Mouse (Mus musculus) CH12.LX (cell line): ENCODE measurements around the gene Map2k7.

Experiments
- CTCF ChIP-seq, 2 experiments: IDR thresholded peaks in 1 of 2; conservative IDR thresholded peaks in 1 of 2; 2 replicates each; pipeline ENCODE4 v1.5.1; 2011 to 2012; ENCODE audit warnings: low read depth in 2 of 2, low read length in 2 of 2, improper control_type of control experiment in 1 of 2, inconsistent platforms in 1 of 2, mild to moderate bottlenecking in 1 of 2, moderate library complexity in 1 of 2
- EP300 ChIP-seq: IDR thresholded peaks from 2 replicates; pipeline ENCODE4 v1.6.1; 2011; ENCODE audit warnings: low read length, improper control_type of control experiment
- GABPA ChIP-seq: IDR thresholded peaks from 2 replicates; pipeline ENCODE4 v1.6.1; 2012; ENCODE audit warnings: low read depth, low read length, improper control_type of control experiment, inconsistent platforms; ENCODE audit not compliant: insufficient replicate concordance
- MAFK ChIP-seq: IDR thresholded peaks from 2 replicates; pipeline ENCODE4 v1.6.1; 2011; ENCODE audit warnings: low read length, improper control_type of control experiment; ENCODE audit not compliant: insufficient replicate concordance
- MAX ChIP-seq: IDR thresholded peaks from 2 replicates; pipeline ENCODE4 v1.6.1; 2011; ENCODE audit warnings: low read length, improper control_type of control experiment
- MYC ChIP-seq: IDR thresholded peaks from 2 replicates; pipeline ENCODE4 v1.6.1; 2011; ENCODE audit warnings: low read depth, mild to moderate bottlenecking, improper control_type of control experiment, low read length
- PAX5 ChIP-seq: IDR thresholded peaks from 2 replicates; pipeline ENCODE4 v1.6.1; 2012; ENCODE audit warnings: low read length, inconsistent platforms, mixed read lengths
- POLR2A ChIP-seq: IDR thresholded peaks from 2 replicates; pipeline ENCODE4 v1.6.1; 2011; ENCODE audit warnings: low read depth, mild to moderate bottlenecking, improper control_type of control experiment, low read length
- SIN3A ChIP-seq: IDR thresholded peaks from 2 replicates; pipeline ENCODE4 v1.6.1; 2012; ENCODE audit warnings: low read length, improper control_type of control experiment, inconsistent platforms
- TBP ChIP-seq: conservative IDR thresholded peaks from 2 replicates; pipeline ENCODE4 v1.6.1; 2011; ENCODE audit warnings: low read depth, low read length, improper control_type of control experiment
- ZKSCAN1 ChIP-seq: IDR thresholded peaks from 2 replicates; pipeline ENCODE4 v1.6.1; 2012; ENCODE audit warnings: low read depth, inconsistent platforms, low read length, improper control_type of control experiment, borderline replicate concordance

GRCm38 (mm10) chr8:4216791-4217621 lies 21.5 kb upstream of the Map2k7 start, which contains the start of gene Prr36:
- no peak for TF ChIP-seq MAFK
- TF ChIP-seq CTCF (conservative IDR thresholded peaks at IDR 0.05 in 1 of 2, IDR thresholded peaks at IDR 0.05 in 1 of 2; ENCODE audit: low read depth in 2 of 2, low read length in 2 of 2), result no peak
- no peak for TF ChIP-seq EP300
- TF ChIP-seq GABPA, result no peak
- TF ChIP-seq MAX, result no peak
- no peak for TF ChIP-seq TBP
- no peak for TF ChIP-seq MYC
- TF ChIP-seq ZKSCAN1, result no peak
- no peak for TF ChIP-seq POLR2A
- TF ChIP-seq SIN3A, result no peak
- TF ChIP-seq PAX5, result no peak
